Mouse (Mus musculus) MEL (cell line): ENCODE results near the gene Parp9.

Experiments
- HCFC1 ChIP-seq: IDR thresholded peaks from 2 replicates; pipeline ENCODE4 v1.6.1; 2012; ENCODE audit warnings: low read depth, mild to moderate bottlenecking, inconsistent platforms, low read length, improper control_type of control experiment, moderate library complexity
- USF1 ChIP-seq: IDR thresholded peaks from 2 replicates; pipeline ENCODE4 v1.6.1; 2014; ENCODE audit warnings: low read depth, mild to moderate bottlenecking, inconsistent platforms, low read length, improper control_type of control experiment, moderate library complexity

- TF ChIP-seq HCFC1 (no peak), USF1 (no peak)
These were observed 32.9 kb upstream of the Parp9 start for GRCm38 (mm10) chr16:35905355-35905754.
